Mouse (Mus musculus): ENCODE measurements around the gene Cptp. TPM values are rescaled to one million over a fixed set of nuclear protein-coding genes. Genes with fewer than 3 reads are reported as not detected.

Cptp gene
- total RNA-seq, 1 experiment from 2014 or later = 10.1 TPM

DNA sequence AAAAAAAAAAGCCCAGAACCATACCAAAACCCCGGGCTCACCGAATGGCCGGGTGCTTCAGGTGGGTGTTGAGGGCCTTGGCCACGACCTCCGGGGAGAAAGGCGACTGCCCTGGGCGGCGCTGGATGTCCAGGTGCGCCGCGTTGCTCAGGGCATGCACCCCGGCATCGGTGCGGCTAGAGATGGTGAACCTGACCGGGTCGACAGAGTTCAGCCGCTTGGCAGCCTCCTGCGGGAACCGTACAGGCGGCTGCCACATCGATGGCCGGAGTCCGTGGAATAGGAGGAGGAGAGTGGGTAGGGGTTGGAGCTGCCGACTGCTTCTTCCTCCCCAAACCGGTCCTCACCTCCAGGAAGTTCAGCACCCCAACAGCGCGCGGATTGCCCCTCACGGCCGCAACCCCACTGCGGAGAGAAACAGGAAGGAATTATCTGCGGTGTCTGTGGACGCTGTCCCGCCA, 21.8 kb upstream of the Cptp start:
- ATAC-seq (ENCODE audit: extremely low read depth, insufficient number of reproducible peaks, low FRiP score, poor library complexity, severe bottlenecking) = no peak

DNA sequence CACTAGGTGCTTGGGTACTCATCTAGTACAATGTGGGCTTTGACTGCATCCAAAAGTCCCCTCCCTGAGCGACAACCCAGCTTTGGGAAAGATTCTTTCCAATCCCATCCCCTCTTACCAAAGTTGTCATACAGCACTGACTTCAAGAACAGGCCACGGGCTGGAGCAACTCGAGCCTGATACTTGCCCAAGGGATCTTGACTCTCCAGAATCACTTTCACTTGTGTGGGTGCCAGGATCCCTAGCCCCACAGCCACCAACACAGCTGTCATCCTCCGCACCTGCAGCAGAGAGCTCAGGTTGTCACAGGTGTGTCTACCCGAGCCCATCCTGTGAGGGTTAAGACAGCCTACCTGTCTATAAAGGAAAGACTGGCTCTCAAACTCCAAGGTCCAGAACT, 20.1 kb upstream of the Cptp start:
- no peak for ATAC-seq (ENCODE audit: extremely low read depth, insufficient number of reproducible peaks, low FRiP score, poor library complexity, severe bottlenecking)

DNA sequence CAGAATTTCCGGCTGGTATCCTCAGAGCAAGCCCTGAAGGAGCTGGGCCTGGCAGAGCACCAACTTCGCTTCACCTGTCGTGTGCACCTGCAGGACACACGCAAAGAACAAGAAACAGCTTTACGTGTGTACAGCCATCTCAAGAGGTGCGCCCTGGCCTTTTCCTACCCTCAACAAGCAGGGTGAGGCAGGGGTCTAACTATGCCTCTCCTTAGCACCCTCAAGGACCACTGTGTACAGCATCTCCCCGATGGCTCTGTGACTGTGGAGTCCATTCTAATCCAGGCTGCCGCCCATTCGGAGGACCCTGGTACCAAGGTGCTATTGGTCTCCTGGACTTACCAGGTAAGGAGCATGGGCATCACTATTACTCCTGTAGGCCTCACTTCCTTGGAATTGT, 18.9 kb upstream of the Cptp start:
- ATAC-seq (ENCODE audit: extremely low read depth, insufficient number of reproducible peaks, low FRiP score, poor library complexity, severe bottlenecking) = no peak

DNA sequence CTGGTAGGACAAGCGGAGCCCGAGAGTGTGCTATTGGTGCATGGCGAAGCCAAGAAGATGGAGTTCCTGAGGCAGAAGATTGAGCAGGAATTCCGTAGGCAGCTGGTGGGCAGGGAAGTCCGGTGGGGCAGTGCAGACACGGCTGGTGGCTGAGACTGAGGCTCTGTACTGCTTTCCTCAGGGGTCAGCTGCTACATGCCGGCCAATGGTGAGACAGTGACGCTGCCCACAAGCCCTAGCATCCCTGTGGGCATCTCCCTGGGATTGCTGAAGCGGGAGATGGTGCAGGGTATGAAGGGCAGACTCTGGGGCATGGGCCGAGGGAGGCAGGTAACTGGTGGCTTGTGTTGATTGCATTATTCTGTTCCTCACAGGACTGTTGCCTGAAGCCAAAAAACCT, 18.4 kb upstream of the Cptp start:
- no peak for ATAC-seq (ENCODE audit: extremely low read depth, insufficient number of reproducible peaks, low FRiP score, poor library complexity, severe bottlenecking)

DNA sequence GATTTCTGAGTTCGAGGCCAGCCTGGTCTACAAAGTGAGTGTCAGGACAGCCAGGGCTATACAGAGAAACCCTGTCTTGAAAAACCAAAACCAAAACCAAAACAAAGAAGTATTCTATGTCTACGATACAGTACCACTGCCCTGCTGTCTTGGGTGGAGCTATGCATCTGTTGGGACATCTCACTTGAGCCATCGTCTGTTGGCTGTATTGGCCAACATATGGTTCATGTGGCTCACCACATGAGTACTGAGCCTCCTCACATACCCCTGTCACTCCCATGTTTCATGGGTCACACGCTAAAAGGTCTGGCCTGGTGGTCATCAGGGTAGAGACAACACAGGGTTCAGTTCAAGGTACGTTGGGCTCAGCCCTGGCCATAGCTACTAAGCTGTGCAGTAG, 17.1 kb upstream of the Cptp start:
- no peak for ATAC-seq (ENCODE audit: extremely low read depth, insufficient number of reproducible peaks, low FRiP score, poor library complexity, severe bottlenecking)

DNA sequence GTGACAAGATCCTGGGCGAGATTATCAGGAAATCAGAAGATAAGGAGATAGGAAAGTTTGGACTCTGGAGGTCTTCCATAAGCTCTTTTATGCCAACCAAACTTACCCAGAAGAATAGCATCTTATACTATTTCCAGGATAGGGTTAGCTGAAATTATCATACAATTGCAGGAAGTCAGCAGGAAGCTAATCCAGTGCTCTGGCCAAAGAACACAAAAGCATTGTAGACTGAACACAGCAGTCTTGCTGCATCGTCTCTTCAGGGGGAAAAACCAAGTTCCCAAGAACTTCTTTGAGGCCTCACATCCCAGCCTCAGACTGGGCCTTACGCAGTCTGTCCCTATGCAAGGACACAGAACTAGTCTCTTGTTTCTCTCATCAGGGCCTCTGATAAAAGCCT, 14.3 kb upstream of the Cptp start:
- ATAC-seq (ENCODE audit: extremely low read depth, insufficient number of reproducible peaks, low FRiP score, poor library complexity, severe bottlenecking) = no peak

DNA sequence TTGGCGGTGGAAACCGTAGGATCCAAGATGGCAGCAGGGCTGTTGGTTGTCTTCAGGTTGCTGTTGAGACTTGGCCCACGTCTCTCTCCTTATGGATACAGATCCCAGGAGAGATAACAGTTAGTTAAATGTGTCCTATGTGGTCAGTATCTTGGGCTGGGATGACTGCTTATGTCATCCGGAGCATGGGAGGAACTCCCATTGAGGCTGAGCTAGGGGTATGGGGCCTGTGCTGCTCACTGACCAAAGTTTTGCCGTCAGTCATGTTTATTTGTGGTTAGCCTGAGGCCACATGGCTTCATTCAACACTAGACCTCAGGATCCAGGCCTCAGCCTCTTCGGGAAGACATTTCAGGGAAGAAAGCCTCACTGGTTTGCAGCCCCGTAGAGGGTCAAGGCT, 2.2 kb upstream of the Cptp start:
- ATAC-seq (ENCODE audit: extremely low read depth, insufficient number of reproducible peaks, low FRiP score, poor library complexity, severe bottlenecking) = no peak

DNA sequence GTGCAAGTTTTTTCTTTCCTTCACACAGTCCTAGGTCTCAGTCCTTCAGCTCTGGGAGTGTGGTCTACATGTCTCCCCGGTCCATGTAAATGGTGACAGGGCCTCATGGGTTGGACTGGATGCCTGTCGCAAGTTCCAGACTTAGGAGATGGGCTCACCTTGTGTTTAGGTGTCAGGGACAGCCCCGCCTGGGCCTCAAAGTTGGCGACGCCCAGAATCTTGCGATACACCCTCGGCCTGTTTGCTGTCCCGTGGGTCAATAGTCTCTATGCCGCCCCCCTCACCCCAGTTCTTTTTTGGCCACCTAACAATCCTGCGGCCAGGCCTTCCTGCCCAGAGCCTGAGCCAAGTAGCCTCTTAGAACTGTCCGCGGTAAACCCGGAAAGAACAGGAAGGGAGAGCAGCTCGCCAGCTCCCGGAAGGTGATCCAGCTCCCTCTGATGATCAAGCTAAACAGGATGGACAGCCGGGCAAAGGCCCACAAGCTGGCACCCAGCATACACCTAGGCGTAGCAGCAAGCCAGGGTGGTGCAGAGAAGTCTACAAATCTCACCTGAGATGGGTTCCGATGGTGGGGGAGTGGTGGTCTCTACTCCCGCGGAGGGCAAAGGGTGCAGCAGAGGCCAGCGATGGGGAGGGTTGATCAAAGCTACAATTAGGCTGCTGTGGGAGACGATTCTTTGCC, 484 bp downstream of the Cptp start:
- ATAC-seq (ENCODE audit: extremely low read depth, insufficient number of reproducible peaks, low FRiP score, poor library complexity, severe bottlenecking) = no peak

DNA sequence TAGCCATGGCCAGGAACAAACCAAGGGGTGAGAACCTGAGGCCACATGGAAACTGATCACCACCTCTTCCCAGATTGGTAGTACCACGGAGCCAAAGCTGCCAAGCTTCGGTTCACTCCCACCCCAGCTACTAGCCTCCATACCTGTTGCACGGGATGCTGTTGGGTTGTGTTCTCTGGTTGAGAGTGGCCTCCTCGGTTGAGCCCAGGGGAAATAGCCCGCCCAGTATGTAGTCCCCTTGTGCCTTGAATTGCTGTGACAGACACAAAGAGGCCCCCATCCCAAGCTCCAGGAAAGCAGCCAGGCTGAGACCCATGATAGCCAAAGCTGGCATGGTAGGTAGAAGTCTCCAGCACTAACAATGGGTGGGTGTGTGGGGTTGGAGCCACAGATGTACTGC, 6.2 kb downstream of the Cptp start, which contains the start of gene Tas1r3:
TSS of gene Tas1r3 (minus strand) at position 362 of the 400 bp plus-strand sequence.
- ATAC-seq (ENCODE audit: extremely low read depth, insufficient number of reproducible peaks, low FRiP score, poor library complexity, severe bottlenecking) = no peak

DNA sequence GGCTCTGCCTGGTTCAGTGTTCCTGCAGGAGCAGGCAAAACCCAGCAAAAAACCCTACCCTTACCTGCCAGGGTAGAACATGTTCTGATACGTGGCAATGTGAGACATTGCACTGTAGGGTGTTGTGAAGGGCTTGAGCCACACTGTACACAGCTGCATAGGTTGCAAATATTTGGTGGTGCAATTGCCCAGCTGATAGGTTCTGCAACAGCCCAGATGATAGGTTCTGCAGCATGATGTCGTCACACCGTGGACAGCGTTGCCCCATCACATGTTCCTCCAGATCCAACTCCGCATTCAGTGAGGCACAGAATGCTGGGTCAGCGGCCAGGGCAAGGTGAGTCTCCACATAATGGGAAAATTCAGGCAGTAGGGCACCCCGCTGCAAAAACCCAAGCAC, 7.5 kb downstream of the Cptp start:
- ATAC-seq (ENCODE audit: extremely low read depth, insufficient number of reproducible peaks, low FRiP score, poor library complexity, severe bottlenecking) = peak; percentile 16; the same call in 1 of the 2 replicates

DNA sequence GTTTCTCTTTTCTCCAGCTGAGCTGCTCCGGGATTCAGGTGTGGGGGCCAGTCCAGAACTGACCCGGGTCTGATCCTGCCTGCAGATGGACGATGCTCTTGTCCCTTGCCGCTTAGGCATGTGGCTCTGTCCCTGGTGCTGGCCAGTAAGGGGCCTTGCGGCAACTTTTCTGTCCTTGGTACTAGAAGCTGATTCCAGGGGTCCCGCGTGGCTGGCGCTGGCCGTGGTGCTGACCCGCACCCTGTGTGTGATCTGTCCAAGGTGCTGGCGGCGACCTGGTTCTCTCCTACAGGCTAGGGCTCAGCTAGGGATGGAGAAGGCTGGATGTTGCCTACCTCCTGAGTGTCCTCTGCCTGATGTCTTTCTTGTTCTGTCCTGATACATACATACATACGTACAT, 9.9 kb downstream of the Cptp start:
- ATAC-seq (ENCODE audit: extremely low read depth, insufficient number of reproducible peaks, low FRiP score, poor library complexity, severe bottlenecking) = no peak

DNA sequence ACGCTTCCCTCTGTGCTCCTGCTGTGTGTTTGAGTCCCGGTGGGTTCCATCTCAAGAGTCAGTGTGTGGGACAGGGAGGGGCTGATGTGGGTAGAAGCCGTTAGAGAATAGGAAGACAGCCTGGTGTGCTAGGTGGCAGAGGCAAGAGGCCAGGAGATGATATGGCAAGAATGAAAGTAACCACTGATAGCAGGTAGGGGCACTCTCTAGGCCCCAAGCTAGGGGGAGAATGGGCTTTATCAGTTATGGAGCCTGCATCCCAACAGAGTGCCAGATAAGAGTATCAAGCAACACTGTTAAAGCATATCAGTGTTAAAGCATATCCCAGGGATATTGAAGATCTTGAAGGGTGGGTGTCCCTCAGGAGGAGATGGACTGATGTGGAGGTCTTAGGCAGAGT, 12.4 kb downstream of the Cptp start:
- ATAC-seq (ENCODE audit: extremely low read depth, insufficient number of reproducible peaks, low FRiP score, poor library complexity, severe bottlenecking) = no peak

DNA sequence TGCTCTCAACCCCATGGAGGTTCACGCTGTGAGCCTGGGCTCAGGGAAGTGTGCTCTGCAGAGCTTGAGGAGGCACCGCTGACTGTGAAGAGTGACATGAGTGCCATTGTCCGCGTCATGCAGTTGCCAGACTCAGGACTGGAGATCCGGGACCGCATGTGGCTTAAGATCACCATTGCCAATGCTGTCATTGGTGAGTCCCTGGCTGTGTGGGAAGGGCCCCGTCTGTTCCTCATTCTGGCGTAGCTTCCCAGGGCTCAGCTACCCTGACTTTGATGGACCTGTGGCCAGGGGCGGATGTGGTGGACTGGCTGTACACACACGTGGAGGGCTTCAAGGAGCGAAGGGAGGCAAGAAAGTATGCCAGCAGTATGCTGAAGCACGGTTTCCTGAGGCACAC, 13.2 kb downstream of the Cptp start:
- ATAC-seq (ENCODE audit: extremely low read depth, insufficient number of reproducible peaks, low FRiP score, poor library complexity, severe bottlenecking) = no peak

DNA sequence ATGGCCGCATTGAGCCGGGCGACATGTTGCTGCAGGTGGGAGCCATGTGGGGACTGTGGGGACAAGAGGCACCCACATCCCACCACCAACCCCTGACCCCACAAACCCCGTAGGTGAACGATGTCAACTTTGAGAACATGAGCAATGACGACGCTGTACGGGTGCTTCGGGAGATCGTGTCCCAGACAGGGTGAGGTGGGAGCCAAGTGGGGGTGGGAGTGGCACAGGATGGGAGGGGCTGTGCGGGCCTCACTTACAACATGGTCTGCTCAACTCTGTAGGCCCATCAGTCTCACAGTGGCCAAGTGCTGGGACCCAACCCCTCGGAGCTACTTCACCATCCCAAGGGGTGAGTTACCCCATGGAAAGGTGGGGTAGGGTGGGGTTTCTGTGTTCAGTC, 14.2 kb downstream of the Cptp start:
- ATAC-seq (ENCODE audit: extremely low read depth, insufficient number of reproducible peaks, low FRiP score, poor library complexity, severe bottlenecking) = no peak

DNA sequence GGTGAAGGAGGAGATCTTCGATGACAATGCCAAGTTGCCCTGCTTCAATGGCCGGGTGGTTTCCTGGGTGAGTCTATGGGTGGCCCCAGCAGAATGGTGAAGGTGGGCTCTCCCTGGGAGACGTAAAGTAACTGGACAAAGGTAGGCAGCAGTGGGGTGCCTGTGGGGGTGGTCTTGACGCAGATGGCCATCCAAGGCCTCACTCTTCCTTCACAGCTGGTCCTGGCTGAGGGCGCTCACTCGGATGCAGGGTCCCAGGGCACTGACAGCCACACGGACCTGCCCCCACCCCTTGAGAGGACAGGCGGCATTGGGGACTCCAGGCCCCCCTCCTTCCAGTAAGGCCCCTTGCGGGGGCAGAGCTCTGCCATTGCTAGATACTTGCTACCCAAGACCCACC, 15.8 kb downstream of the Cptp start:
- ATAC-seq (ENCODE audit: extremely low read depth, insufficient number of reproducible peaks, low FRiP score, poor library complexity, severe bottlenecking) = no peak

DNA sequence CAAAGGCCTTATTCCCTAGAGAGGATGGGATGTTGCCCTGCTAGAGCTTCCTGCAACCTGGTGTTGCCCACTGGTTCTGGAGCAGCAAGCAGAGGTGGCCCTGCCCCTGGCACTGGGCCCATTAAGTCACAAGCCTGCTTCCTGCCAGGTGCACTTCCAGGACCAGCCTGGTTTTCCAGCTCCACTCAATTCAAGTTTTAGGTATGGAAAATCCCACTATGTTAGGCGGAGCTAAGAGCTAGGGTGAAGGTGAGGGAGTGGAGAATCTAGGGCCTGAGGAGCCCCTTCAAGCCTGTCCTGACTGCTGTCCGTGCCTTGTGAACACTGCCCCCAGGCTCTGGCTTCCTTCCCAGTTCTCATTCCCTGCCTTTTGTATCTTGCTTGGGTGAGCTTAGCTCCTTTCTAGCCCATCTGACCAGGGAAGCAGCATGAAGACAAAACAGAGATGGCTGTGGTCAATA, 17.3 kb downstream of the Cptp start:
- no peak for ATAC-seq (ENCODE audit: extremely low read depth, insufficient number of reproducible peaks, low FRiP score, poor library complexity, severe bottlenecking)

DNA sequence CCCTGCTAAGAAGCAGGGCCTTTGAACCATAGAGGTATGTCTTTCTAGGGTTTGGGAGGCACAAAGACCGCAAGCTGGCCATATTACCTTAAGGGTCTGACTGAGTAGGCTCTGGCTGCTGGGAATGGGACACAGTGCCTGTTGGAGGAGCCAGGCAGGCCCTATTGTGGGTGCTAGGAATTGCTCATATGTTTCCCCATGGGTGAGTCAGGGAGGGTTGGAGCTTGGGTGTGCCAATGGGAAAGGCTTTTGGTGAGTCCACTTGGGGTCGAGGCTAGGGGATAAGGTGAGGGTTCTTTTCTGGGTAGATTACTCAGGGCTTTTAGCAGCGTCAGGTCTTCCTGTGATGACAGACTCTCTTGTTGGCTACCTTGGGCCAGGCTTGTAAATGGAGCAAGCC, 17.9 kb downstream of the Cptp start:
- no peak for ATAC-seq (ENCODE audit: extremely low read depth, insufficient number of reproducible peaks, low FRiP score, poor library complexity, severe bottlenecking)

DNA sequence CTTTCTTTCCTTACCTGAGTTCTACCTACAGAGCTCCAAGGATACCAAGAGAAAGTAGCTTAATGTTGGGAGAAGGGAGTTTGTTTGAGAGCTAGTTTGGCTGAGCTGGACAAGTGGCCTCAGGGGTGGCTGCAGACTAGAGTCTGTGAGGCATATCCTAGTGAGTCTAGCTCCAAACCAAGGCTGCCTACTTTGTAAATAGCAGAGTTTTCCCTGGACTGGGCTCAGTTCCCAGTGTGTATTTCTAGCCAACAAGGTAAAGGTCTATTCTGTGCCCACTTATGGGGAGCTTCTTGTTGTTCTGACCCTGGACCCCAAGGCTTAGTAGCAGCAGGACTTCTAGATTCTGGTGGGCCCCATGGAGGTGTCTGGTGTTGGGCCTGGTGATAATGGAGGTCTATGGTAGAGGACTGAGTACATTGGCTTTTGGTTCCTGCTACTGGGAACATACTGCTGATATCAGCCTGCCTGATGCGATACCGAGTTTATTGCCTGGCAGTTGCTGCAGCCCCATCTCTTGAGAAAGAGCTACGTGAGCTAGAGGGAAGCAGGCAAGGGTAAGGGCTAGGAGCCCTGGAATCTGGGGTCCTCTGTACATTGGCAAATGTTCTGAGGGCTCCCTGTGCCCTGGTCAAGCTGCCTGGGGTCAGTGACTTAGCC, 19.3 kb downstream of the Cptp start:
- no peak for ATAC-seq (ENCODE audit: extremely low read depth, insufficient number of reproducible peaks, low FRiP score, poor library complexity, severe bottlenecking)

DNA sequence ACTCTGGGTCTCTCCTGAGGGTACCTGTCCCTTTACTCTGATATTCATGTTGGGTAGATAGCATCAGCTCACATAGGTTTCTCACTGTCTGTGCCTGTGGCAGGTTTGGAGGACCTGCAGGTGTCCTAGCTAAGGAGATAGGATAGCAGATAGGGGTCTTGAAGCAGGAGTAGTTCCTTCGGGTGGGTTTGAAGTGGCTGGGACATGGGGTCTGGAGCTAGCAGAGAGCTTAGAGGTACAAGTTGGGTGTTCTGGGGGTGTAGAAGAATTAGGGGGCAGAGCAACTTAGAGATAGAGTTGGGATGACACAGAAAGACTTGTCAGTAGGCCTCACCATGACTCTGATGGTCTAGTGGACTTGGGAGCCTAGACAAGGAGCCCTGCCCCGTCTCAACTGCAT, 19.8 kb downstream of the Cptp start:
- no peak for ATAC-seq (ENCODE audit: extremely low read depth, insufficient number of reproducible peaks, low FRiP score, poor library complexity, severe bottlenecking)

DNA sequence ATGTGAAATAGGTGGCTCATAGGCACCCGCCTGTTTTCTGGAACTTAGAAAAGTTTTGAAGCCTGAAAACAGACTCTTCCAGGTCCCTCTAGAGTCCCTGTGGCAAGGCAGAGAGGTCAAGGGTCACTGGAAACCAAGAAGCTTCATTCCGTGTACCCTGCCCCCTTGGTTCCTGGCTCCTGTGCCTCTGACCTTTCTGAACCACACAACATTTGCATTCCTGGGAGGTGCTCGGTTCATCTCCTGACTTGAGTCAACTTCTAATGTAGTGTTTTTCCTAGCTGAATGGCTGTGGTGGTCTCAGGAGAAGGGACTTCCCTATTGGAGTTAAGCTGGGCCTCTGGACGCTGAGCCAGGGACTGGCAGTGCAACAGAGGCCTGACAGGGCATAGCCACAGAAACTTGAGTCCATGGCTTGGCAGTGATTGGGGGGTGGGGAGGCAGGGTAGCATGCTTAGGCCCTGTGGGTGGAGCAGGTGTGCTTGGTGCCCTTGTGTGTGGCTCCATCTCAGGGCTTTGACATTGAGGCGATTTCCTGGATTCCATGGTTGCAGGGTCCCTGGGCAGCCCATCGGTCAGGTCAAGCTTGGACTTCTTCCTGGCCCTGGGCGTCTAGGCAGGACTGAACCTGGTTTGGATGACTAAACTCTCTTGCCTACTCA, 20.7 kb downstream of the Cptp start:
- ATAC-seq (ENCODE audit: extremely low read depth, insufficient number of reproducible peaks, low FRiP score, poor library complexity, severe bottlenecking) = no peak

Data from neutrophil, adult 5-6 weeks (primary cell).